Mouse (Mus musculus): ENCODE measurements around the gene Anxa11. TPM values are rescaled to one million over a fixed set of nuclear protein-coding genes. Genes with fewer than 3 reads are reported as not detected.

The Anxa11 gene
- polyA plus RNA-seq, 1 experiment from 2014 or later = 13.3 TPM

DNA sequence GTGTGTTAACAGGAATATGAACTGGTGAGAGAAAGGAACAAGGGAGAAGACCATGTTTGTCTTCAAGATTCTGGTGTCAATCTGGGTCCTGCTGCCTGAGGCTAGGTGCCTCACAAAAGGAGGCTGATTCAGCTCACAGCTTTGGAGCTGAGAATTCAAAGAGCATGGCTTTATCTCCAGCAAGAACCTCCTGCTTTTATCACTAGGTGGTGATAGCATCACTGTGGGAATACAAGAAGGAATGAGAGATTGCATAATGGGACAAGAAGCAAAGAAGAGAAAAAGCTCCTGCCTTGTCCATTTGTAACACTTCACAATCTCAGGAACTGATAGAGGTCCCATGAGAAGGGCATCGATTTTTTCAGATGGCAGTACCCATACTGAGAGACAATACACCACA, 10.6 kb upstream of the Anxa11 start:
- Histone ChIP-seq H3K36me3 (ENCODE audit: control insufficient read depth, insufficient read depth) (no peaks in the 10 kb centered on the region), H3K9me3 (replicated peaks; ENCODE audit: control insufficient read depth, low read length) (no peaks in the 10 kb centered on the region), H3K27ac (ENCODE audit: low read length) (no peak overlapping the region), H3K4me2 (ENCODE audit: low read depth, low read length) (no peak overlapping the region), H3K4me1 (ENCODE audit: control insufficient read depth, low read depth, low read length) (no peaks in the 10 kb centered on the region), H3K4me3 (ENCODE audit: low read depth, low read length) (no peak overlapping the region), H3K9ac (ENCODE audit: low read depth, low read length) (no peak overlapping the region), H3K27me3 (ENCODE audit: control insufficient read depth, insufficient read depth, low read depth, low read length) (no peaks in the 10 kb centered on the region)
- no peak for ATAC-seq (ENCODE audit: low read depth)
- WGBS (ENCODE audit: insufficient replicate concordance) = 44% methylated on average over 1 of the region's 1 CpGs

DNA sequence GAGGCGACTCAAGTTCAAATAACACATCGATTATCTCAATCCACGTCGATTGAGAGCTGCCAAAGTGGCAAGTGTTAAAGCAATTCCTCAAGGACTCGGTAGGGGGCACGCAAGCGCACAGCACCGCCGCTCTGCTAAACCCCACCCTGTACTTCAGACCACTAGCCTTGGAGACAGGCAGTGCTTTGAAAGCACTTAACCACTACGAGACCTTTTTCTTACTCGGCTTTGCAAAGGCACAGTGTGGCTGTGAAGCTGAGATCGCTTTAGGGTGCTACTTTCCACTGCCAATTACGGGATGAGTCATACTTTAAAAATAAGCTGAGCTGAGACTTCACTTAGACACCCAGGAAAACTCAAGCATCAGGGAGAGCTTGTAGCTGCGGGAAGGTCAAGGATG, 9.7 kb upstream of the Anxa11 start:
- Histone ChIP-seq H3K4me3 (ENCODE audit: low read depth, low read length) (no peak overlapping the region), H3K9ac (ENCODE audit: low read depth, low read length) (no peak overlapping the region), H3K36me3 (ENCODE audit: control insufficient read depth, insufficient read depth) (no peaks in the 10 kb centered on the region), H3K4me2 (ENCODE audit: low read depth, low read length) (no peak overlapping the region), H3K4me1 (ENCODE audit: control insufficient read depth, low read depth, low read length) (no peaks in the 10 kb centered on the region), H3K27me3 (ENCODE audit: control insufficient read depth, insufficient read depth, low read depth, low read length) (no peaks in the 10 kb centered on the region), H3K27ac (ENCODE audit: low read length) (no peak overlapping the region), H3K9me3 (replicated peaks; ENCODE audit: control insufficient read depth, low read length) (no peaks in the 10 kb centered on the region)
- WGBS (ENCODE audit: insufficient replicate concordance) = 7% methylated on average over 14 of the region's 14 CpGs
- ATAC-seq (ENCODE audit: low read depth) = no peak

DNA sequence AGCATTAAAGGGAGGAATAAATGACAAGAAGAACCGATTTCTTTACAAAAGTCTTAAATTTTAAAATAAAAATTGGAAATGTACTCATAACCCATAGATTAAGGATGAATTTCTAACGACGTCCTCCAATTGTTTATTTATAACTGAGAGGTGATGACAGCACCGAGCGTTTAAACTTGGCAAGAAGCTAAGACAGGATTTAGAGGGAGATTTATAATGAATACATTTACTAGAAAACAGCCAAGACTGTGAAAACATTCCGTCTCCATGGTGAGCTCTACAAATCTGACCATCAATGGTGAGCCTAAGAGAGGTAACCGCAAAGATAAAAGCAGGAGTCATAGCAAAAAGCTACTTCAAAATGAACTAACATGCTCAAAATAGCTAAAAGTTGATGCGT, 3.5 kb upstream of the Anxa11 start:
- no peaks in the 10 kb centered on the region; the same call in 1 of the 2 replicates for H3K27me3 ChIP-seq (ENCODE audit: control insufficient read depth, insufficient read depth, low read depth, low read length)
- H3K27ac ChIP-seq (ENCODE audit: low read length) = no peak overlapping the region
- H3K4me2 ChIP-seq (ENCODE audit: low read depth, low read length) = no peak overlapping the region
- no peak overlapping the region for H3K4me3 ChIP-seq (ENCODE audit: low read depth, low read length)
- ATAC-seq (ENCODE audit: low read depth) = no peak
- no peak overlapping the region for H3K9ac ChIP-seq (ENCODE audit: low read depth, low read length)
- 72% methylated on average over 8 of the region's 8 CpGs for WGBS (ENCODE audit: insufficient replicate concordance)
- H3K36me3 ChIP-seq (ENCODE audit: control insufficient read depth, insufficient read depth) = no peaks in the 10 kb centered on the region
- H3K9me3 ChIP-seq (replicated peaks; ENCODE audit: control insufficient read depth, low read length) = no peaks in the 10 kb centered on the region
- H3K4me1 ChIP-seq (ENCODE audit: control insufficient read depth, low read depth, low read length) = peaks cover 8% of the 10 kb centered on the region

DNA sequence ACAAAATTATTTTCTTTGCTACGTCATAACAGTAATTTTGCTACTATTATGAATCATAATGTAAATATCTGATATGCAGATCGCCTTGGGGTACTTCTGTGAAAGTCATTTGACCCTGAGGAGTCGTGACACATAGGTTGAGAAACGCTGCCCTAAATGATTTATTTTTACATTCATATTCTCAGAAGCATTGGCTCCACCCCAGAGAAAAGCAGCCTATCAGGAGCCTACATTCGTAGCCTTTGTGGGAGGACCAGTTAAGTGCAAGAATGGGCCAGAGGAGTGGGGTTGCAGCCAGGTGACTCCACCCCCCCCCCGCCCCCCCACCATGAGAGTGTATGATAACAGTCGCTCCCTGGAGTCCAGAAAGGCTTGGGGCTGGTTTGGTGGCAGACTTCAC, 2.2 kb upstream of the Anxa11 start:
- Histone ChIP-seq H3K27ac (ENCODE audit: low read length) (no peak overlapping the region), H3K4me1 (ENCODE audit: control insufficient read depth, low read depth, low read length) (peaks cover 8% of the 10 kb centered on the region)

DNA sequence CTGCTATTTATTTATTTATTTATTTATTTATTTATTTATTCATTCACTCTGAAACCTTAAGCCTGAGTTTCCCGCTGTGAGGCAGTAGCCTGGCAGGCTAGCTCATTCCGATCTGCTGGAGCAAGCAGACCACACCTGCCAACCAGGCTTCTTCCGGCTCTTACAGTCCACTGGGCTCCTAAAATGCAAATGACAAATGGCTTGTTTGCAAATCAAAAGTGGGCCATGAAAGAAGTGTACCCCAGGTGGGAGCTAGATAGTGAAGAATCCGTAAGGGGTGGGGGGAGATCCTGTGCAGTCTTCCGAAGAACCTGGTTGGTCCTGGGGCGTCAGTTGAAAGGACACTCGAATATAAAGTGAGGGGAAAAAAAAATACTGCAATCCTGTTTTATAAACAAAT, 995 bp upstream of the Anxa11 start:
- Histone ChIP-seq H3K4me1 (ENCODE audit: control insufficient read depth, low read depth, low read length) (peaks cover 8% of the 10 kb centered on the region), H3K4me2 (ENCODE audit: low read depth, low read length) (no peak overlapping the region), H3K27me3 (ENCODE audit: control insufficient read depth, insufficient read depth, low read depth, low read length) (no peaks in the 10 kb centered on the region; the same call in 1 of the 2 replicates), H3K36me3 (ENCODE audit: control insufficient read depth, insufficient read depth) (no peaks in the 10 kb centered on the region), H3K4me3 (ENCODE audit: low read depth, low read length) (no peak overlapping the region), H3K27ac (ENCODE audit: low read length) (no peak overlapping the region), H3K9ac (ENCODE audit: low read depth, low read length) (no peak overlapping the region), H3K9me3 (replicated peaks; ENCODE audit: control insufficient read depth, low read length) (no peaks in the 10 kb centered on the region)
- no peak for ATAC-seq (ENCODE audit: low read depth)
- WGBS (ENCODE audit: insufficient replicate concordance) = 52% methylated on average over 7 of the region's 7 CpGs

More for the DNA sequence above, 2.2 kb upstream of the Anxa11 start:
- Histone ChIP-seq H3K27me3 (ENCODE audit: control insufficient read depth, insufficient read depth, low read depth, low read length) (no peaks in the 10 kb centered on the region; the same call in 1 of the 2 replicates), H3K4me2 (ENCODE audit: low read depth, low read length) (no peak overlapping the region), H3K36me3 (ENCODE audit: control insufficient read depth, insufficient read depth) (no peaks in the 10 kb centered on the region), H3K4me3 (ENCODE audit: low read depth, low read length) (no peak overlapping the region), H3K9me3 (replicated peaks; ENCODE audit: control insufficient read depth, low read length) (no peaks in the 10 kb centered on the region), H3K9ac (ENCODE audit: low read depth, low read length) (no peak overlapping the region)
- no peak for ATAC-seq (ENCODE audit: low read depth)
- WGBS (ENCODE audit: insufficient replicate concordance) = 47% methylated on average over 7 of the region's 7 CpGs

DNA sequence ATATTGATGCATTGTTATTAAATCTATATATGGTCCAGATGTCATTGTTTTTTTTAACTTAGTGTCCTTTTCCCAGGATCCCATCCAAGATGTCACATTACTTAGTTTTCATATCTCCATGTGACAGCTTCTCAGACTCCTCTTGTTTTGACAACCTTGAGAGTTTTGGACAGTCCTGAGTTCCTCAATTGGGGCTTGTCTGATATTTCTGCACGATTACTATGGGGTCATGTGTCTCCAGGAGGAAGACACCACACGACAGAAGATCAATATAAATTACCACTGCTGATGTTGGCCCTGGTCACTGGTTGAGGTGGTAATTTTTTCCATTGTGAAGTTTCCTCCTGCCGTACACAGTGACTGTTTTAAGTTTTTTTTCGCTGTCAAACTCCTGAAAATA, 377 bp upstream of the Anxa11 start:
- no peaks in the 10 kb centered on the region for H3K36me3 ChIP-seq (ENCODE audit: control insufficient read depth, insufficient read depth)
- no peaks in the 10 kb centered on the region; the same call in 1 of the 2 replicates for H3K27me3 ChIP-seq (ENCODE audit: control insufficient read depth, insufficient read depth, low read depth, low read length)
- peak overlapping the region; percentile 74 for H3K4me2 ChIP-seq (ENCODE audit: low read depth, low read length)
- H3K27ac ChIP-seq (ENCODE audit: low read length) = no peak overlapping the region
- peaks cover 8% of the 10 kb centered on the region for H3K4me1 ChIP-seq (ENCODE audit: control insufficient read depth, low read depth, low read length)
- no peak overlapping the region; the same call in 1 of the 2 replicates for H3K9ac ChIP-seq (ENCODE audit: low read depth, low read length)
- WGBS (ENCODE audit: insufficient replicate concordance) = 2% methylated on average over 4 of the region's 4 CpGs
- peak overlapping the region; percentile 75 for H3K4me3 ChIP-seq (ENCODE audit: low read depth, low read length)
- H3K9me3 ChIP-seq (replicated peaks; ENCODE audit: control insufficient read depth, low read length) = no peaks in the 10 kb centered on the region
- no peak for ATAC-seq (ENCODE audit: low read depth)

DNA sequence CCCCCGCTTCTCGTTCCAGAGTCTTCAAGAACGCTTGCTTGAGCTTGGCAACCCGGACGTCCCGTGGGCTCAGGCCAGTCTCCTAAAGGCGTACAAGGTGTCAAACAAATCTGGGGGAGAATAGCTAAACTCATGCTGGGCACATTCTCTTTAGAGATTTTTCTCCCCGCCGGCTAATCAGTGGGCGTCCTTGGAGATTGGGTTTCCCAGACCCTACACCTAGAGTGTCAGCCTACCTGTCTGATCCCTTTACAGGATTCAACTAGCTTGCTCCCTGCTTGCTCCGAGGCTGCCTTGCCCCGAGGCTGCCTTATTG, 690 bp downstream of the Anxa11 start:
- peak overlapping the region; percentile 75 for H3K4me3 ChIP-seq (ENCODE audit: low read depth, low read length)
- H3K4me2 ChIP-seq (ENCODE audit: low read depth, low read length) = peak overlapping the region; percentile 74
- no peaks in the 10 kb centered on the region; the same call in 1 of the 2 replicates for H3K27me3 ChIP-seq (ENCODE audit: control insufficient read depth, insufficient read depth, low read depth, low read length)
- H3K9ac ChIP-seq (ENCODE audit: low read depth, low read length) = peak overlapping the region; percentile 82
- H3K9me3 ChIP-seq (replicated peaks; ENCODE audit: control insufficient read depth, low read length) = no peaks in the 10 kb centered on the region
- no peak overlapping the region for H3K27ac ChIP-seq (ENCODE audit: low read length)
- H3K4me1 ChIP-seq (ENCODE audit: control insufficient read depth, low read depth, low read length) = peaks cover 11% of the 10 kb centered on the region
- H3K36me3 ChIP-seq (ENCODE audit: control insufficient read depth, insufficient read depth) = no peaks in the 10 kb centered on the region
- WGBS (ENCODE audit: insufficient replicate concordance) = 3% methylated on average over 12 of the region's 12 CpGs
- ATAC-seq (ENCODE audit: low read depth) = no peak

DNA sequence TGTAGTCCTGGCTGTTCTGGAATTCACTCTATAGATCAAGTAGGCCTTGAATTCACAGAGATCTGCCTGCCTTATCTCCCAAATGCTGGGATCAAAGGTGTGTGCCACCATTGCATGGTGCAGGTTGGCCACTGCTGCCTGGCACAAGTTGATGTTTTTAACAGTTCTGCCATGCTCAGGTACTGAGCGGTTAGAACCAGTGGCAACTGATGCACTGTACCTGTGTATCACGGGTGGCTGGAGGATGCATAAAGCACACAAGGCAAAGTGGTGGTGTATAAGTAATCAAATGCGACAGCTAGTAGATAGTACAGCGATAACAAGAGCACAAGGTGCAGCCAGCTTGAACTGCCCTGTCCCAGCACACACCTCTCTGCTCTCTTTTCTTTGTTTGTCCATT, 2.4 kb downstream of the Anxa11 start:
- Histone ChIP-seq H3K4me1 (ENCODE audit: control insufficient read depth, low read depth, low read length) (peaks cover 13% of the 10 kb centered on the region), H3K27me3 (ENCODE audit: control insufficient read depth, insufficient read depth, low read depth, low read length) (no peaks in the 10 kb centered on the region; the same call in 1 of the 2 replicates), H3K27ac (ENCODE audit: low read length) (no peak overlapping the region), H3K9ac (ENCODE audit: low read depth, low read length) (no peak overlapping the region), H3K36me3 (ENCODE audit: control insufficient read depth, insufficient read depth) (no peaks in the 10 kb centered on the region), H3K4me3 (ENCODE audit: low read depth, low read length) (no peak overlapping the region), H3K4me2 (ENCODE audit: low read depth, low read length) (no peak overlapping the region), H3K9me3 (replicated peaks; ENCODE audit: control insufficient read depth, low read length) (no peaks in the 10 kb centered on the region)
- WGBS (ENCODE audit: insufficient replicate concordance) = 69% methylated on average over 4 of the region's 4 CpGs
- no peak for ATAC-seq (ENCODE audit: low read depth)

DNA sequence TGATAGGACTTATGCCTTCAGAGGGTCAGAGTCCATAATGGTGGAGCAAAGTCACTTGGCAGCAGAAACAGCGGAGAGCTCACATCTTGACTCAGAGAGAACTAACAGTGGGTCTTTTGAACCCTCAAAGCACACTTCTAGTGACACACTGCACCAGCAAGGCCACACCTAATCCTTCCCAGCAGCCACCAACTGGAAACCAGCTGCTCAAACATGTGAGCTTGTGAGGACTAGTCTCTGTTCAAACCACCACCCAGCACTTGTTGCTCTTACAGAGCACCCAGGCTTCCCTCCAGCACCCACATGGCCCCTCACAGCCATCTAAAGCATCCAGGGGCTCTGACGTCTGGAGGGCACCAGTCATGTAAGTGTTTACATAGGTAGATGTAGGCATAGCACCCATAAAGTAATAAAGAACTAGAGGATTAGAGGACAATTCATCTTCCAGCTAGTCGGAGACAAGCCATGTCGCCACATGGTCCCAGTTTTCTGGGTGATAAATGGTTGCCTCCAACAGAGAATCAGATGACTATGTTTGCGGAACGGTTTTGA, 4.0 kb downstream of the Anxa11 start:
- no peak for ATAC-seq (ENCODE audit: low read depth)

More for the DNA sequence above, 4.0 kb downstream of the Anxa11 start:
- H3K36me3 ChIP-seq (ENCODE audit: control insufficient read depth, insufficient read depth) = no peaks in the 10 kb centered on the region
- no peak overlapping the region for H3K27ac ChIP-seq (ENCODE audit: low read length)
- H3K27me3 ChIP-seq (ENCODE audit: control insufficient read depth, insufficient read depth, low read depth, low read length) = no peaks in the 10 kb centered on the region; the same call in 1 of the 2 replicates
- no peaks in the 10 kb centered on the region for H3K9me3 ChIP-seq (replicated peaks; ENCODE audit: control insufficient read depth, low read length)
- H3K4me2 ChIP-seq (ENCODE audit: low read depth, low read length) = no peak overlapping the region
- no peak overlapping the region for H3K4me3 ChIP-seq (ENCODE audit: low read depth, low read length)
- 73% methylated on average over 6 of the region's 6 CpGs for WGBS (ENCODE audit: insufficient replicate concordance)
- H3K9ac ChIP-seq (ENCODE audit: low read depth, low read length) = no peak overlapping the region
- peaks cover 13% of the 10 kb centered on the region for H3K4me1 ChIP-seq (ENCODE audit: control insufficient read depth, low read depth, low read length)
